Mouse (Mus musculus) heart, adult 2 months (tissue): ENCODE measurements around the gene Hdac9. TPM values are rescaled to one million over a fixed set of nuclear protein-coding genes. Genes with fewer than 3 reads are reported as not detected.

Experiments
- DNase-seq, 2 experiments: peaks; one replicate each; pipeline ENCODE4 v3.0.0; 2021
- H3K27ac ChIP-seq: fragments of 200-600 bp; 2 replicates; pipeline ENCODE4 v1.8.1; 2022
- H3K27me3 ChIP-seq: fragments of 200-500 bp; 2 replicates; pipeline ENCODE4 v1.6.1; 2012; ENCODE audit warnings: mild to moderate bottlenecking, low read length, inconsistent platforms, mixed read lengths; ENCODE audit not compliant: control insufficient read depth, insufficient read depth
- H3K36me3 ChIP-seq: fragments of 200-500 bp; 2 replicates; pipeline ENCODE4 v1.6.1; 2012; ENCODE audit warnings: low read length, inconsistent platforms; ENCODE audit not compliant: control insufficient read depth, insufficient read depth
- H3K4me1 ChIP-seq: fragments of 200-500 bp; 2 replicates; pipeline ENCODE4 v1.6.1; 2011; ENCODE audit warnings: low read length; ENCODE audit not compliant: control insufficient read depth, insufficient read depth
- H3K4me3 ChIP-seq: fragments of 200-600 bp; 2 replicates; pipeline ENCODE4 v1.8.1; 2022
- H3K79me2 ChIP-seq: fragments of 200-500 bp; replicated peaks from 2 replicates; pipeline ENCODE4 v1.6.1; 2012; ENCODE audit warnings: mild to moderate bottlenecking, inconsistent platforms, low read length, moderate library complexity, mixed read lengths; ENCODE audit not compliant: control insufficient read depth, insufficient read depth
- H3K9ac ChIP-seq: fragments of 200-500 bp; 2 replicates; pipeline ENCODE4 v1.6.1; 2012; ENCODE audit warnings: low read depth, mild to moderate bottlenecking, control low read depth, inconsistent platforms, low read length, mixed read lengths
- CTCF ChIP-seq: fragments of 200-600 bp; IDR thresholded peaks from 2 replicates; pipeline ENCODE4 v1.8.1; 2022; ENCODE audit warnings: antibody characterized with exemption, mild to moderate bottlenecking, moderate library complexity
- EP300 ChIP-seq: fragments of 200-500 bp; IDR thresholded peaks from 2 replicates; pipeline ENCODE4 v1.6.1; 2011; ENCODE audit warnings: low read depth, low read length, control low read depth; ENCODE audit not compliant: insufficient read depth
- POLR2A ChIP-seq: fragments of 200-500 bp; IDR thresholded peaks from 2 replicates; pipeline ENCODE4 v1.6.1; 2011; ENCODE audit warnings: mild to moderate bottlenecking, low read depth, low read length, control low read depth; ENCODE audit not compliant: insufficient read depth
- WGBS: fragments of 180-500 bp; shearing (Covaris S2); methylation state at CpG from one replicate; pipeline ENCODE4 v1.1.7; 2018; 5-methylcytosine and 5-hydroxymethylcytosine counted together
- intact Hi-C: fragments of 180-260 bp; cut with DNase I; formaldehyde crosslinking; loops from one replicate; pipeline ENCODE4 v1.15.1; 2025
- polyA plus RNA-seq: library from polyadenylated mRNA; depleted of rRNA; stranded (reverse); fragments of >200 nt; gene quantifications from 2 replicates; pipeline ENCODE4 v1.2.3, GENCODE M21; 2012
- total RNA-seq, 2 experiments: library from RNA; stranded (reverse); gene quantifications; 2 replicates each; pipeline ENCODE4 v1.2.3; 2021

Hdac9 gene
- total and polyA plus RNA-seq, 3 experiments, result 10.8 to 19.9 (median 18.8) TPM

- Histone ChIP-seq H3K36me3 (no peaks in the 10 kb centered on the region), H3K4me1 (no peaks in the 10 kb centered on the region; the same call in 1 of the 2 replicates), H3K27ac (no peak overlapping the region), H3K4me3 (no peak overlapping the region), H3K27me3 (no peaks in the 10 kb centered on the region), H3K9ac (no peak overlapping the region), H3K79me2 (no peaks in the 10 kb centered on the region)
- TF ChIP-seq CTCF (no peak), POLR2A (no peak), EP300 (no peak)
- 64% methylated on average over 1 of the region's 1 CpGs for WGBS
- DNase-seq, result no peak
- intact Hi-C loops, result no loop called here
These were observed 337.7 kb downstream of the Hdac9 start for GRCm38 (mm10) chr12:34579220-34579619.

- 98% methylated on average over 1 of the region's 1 CpGs for WGBS
- H3K27me3 ChIP-seq, result no peaks in the 10 kb centered on the region
- no peak overlapping the region for H3K9ac ChIP-seq
- intact Hi-C loops, result no loop called here
- H3K4me3 ChIP-seq, result no peak overlapping the region
- H3K4me1 ChIP-seq, result no peaks in the 10 kb centered on the region
- H3K27ac ChIP-seq, result no peak overlapping the region
- TF ChIP-seq EP300 (no peak), POLR2A (no peak), CTCF (no peak)
- no peak for DNase-seq
- H3K36me3 ChIP-seq, result no peaks in the 10 kb centered on the region
- H3K79me2 ChIP-seq, result no peaks in the 10 kb centered on the region
These were observed 345.8 kb downstream of the Hdac9 start for GRCm38 (mm10) chr12:34571069-34571468.

GRCm38 (mm10) chr12:34569472-34569871 lies 347.4 kb downstream of the Hdac9 start:
- no peak for DNase-seq
- H3K79me2 ChIP-seq, result no peaks in the 10 kb centered on the region
- intact Hi-C loops, result no loop called here
- H3K27ac ChIP-seq, result no peak overlapping the region
- H3K36me3 ChIP-seq, result no peaks in the 10 kb centered on the region
- no peaks in the 10 kb centered on the region for H3K4me1 ChIP-seq
- TF ChIP-seq POLR2A (no peak), EP300 (no peak), CTCF (no peak)
- no peak overlapping the region for H3K9ac ChIP-seq
- WGBS, result 95% methylated on average over 3 of the region's 3 CpGs
- H3K27me3 ChIP-seq, result no peaks in the 10 kb centered on the region
- no peak overlapping the region for H3K4me3 ChIP-seq

- Histone ChIP-seq H3K4me1 (no peaks in the 10 kb centered on the region), H3K27me3 (no peaks in the 10 kb centered on the region), H3K27ac (no peak overlapping the region), H3K36me3 (no peaks in the 10 kb centered on the region), H3K9ac (no peak overlapping the region), H3K79me2 (no peaks in the 10 kb centered on the region), H3K4me3 (no peak overlapping the region)
- DNase-seq, result no peak
- 65% methylated on average over 3 of the region's 3 CpGs for WGBS
- intact Hi-C loops, result no loop called here
- TF ChIP-seq POLR2A (no peak), EP300 (no peak), CTCF (no peak)
These were observed 347.8 kb downstream of the Hdac9 start for GRCm38 (mm10) chr12:34569052-34569451.

- H3K27me3 ChIP-seq, result no peaks in the 10 kb centered on the region
- H3K36me3 ChIP-seq, result no peaks in the 10 kb centered on the region
- H3K27ac ChIP-seq, result no peak overlapping the region
- H3K79me2 ChIP-seq, result no peaks in the 10 kb centered on the region
- no peak overlapping the region for H3K4me3 ChIP-seq
- no peak for DNase-seq
- intact Hi-C loops, result no loop called here
- WGBS, result 76% methylated on average over 2 of the region's 2 CpGs
- no peak overlapping the region for H3K9ac ChIP-seq
- H3K4me1 ChIP-seq, result no peaks in the 10 kb centered on the region; the same call in 1 of the 2 replicates
- TF ChIP-seq CTCF, result no peak
- TF ChIP-seq EP300, result no peak
- TF ChIP-seq POLR2A, result no peak
These were observed 354.6 kb downstream of the Hdac9 start for GRCm38 (mm10) chr12:34562331-34562730.

- no peaks in the 10 kb centered on the region for H3K27me3 ChIP-seq
- intact Hi-C loops, result no loop called here
- no peak for DNase-seq
- no peak overlapping the region for H3K4me3 ChIP-seq
- 62% methylated on average over 5 of the region's 5 CpGs for WGBS
- H3K9ac ChIP-seq, result no peak overlapping the region
- H3K36me3 ChIP-seq, result no peaks in the 10 kb centered on the region
- H3K4me1 ChIP-seq, result no peaks in the 10 kb centered on the region; the same call in 1 of the 2 replicates
- TF ChIP-seq POLR2A, result no peak
- TF ChIP-seq CTCF, result no peak
- TF ChIP-seq EP300, result no peak
- H3K27ac ChIP-seq, result no peak overlapping the region
- H3K79me2 ChIP-seq, result no peaks in the 10 kb centered on the region
These were observed 357.9 kb downstream of the Hdac9 start for GRCm38 (mm10) chr12:34559001-34559400.

GRCm38 (mm10) chr12:34554803-34555202 lies 362.1 kb downstream of the Hdac9 start:
- Histone ChIP-seq H3K27me3 (no peaks in the 10 kb centered on the region), H3K4me3 (no peak overlapping the region), H3K36me3 (no peaks in the 10 kb centered on the region), H3K9ac (no peak overlapping the region), H3K4me1 (no peaks in the 10 kb centered on the region), H3K79me2 (no peaks in the 10 kb centered on the region), H3K27ac (no peak overlapping the region)
- no peak for DNase-seq
- no peak for TF ChIP-seq POLR2A
- TF ChIP-seq EP300, result no peak
- TF ChIP-seq CTCF, result no peak
- intact Hi-C loops, result no loop called here
